36 mouse cellular contexts compared by ENCODE assay signal in genomic region chr15:78158335-78158734, GRCm38 (mm10). TPM values are rescaled to one million over a fixed set of nuclear protein-coding genes. Genes with fewer than 3 reads are reported as not detected.
"Had no signal": no experiment of that assay in that cellular context is flagged by ENCODE, and none has a peak within 500 bp of the region (broad histone marks: within the 10 kb centered on the region; RNA-seq: fewer than 3 reads in every experiment).

No protein-coding gene starts in this region.

- DNase-seq: gastrocnemius, adult 2 months; gastrocnemius, postnatal 10 days; gastrocnemius, postnatal 25 days; heart, adult 18-20 months; heart, postnatal 10 days; heart, postnatal 4 days; kidney, adult 18-20 months; kidney, adult 8-10 months; kidney, postnatal 10 days; kidney, postnatal 25 days; kidney, postnatal 4 days; liver; liver, embryonic 13.5 days; liver, postnatal 0 days had no signal

- H3K36me3 ChIP-seq: heart, embryonic 12.5 days; intestine, embryonic 15.5 days; liver, embryonic 13.5 days; liver, embryonic 15.5 days had no signal

- H3K4me3 ChIP-seq: gastrocnemius, adult 2 months; heart, embryonic 10.5 days; heart, embryonic 12.5 days; hindbrain, embryonic 10.5 days; hindbrain, embryonic 12.5 days; intestine, embryonic 15.5 days; layer of hippocampus, adult 2 months; left cerebral cortex, adult 2 months; limb, embryonic 10.5 days; limb, embryonic 12.5 days; liver, embryonic 13.5 days; liver, embryonic 15.5 days had no signal

- H3K4me1 ChIP-seq: heart, embryonic 10.5 days; heart, embryonic 12.5 days; intestine, embryonic 15.5 days; limb, embryonic 10.5 days; limb, embryonic 12.5 days; liver, embryonic 13.5 days; liver, embryonic 15.5 days had no signal

- H3K9me3 ChIP-seq: heart, embryonic 10.5 days; heart, embryonic 12.5 days; hindbrain, embryonic 10.5 days; hindbrain, embryonic 12.5 days; intestine, embryonic 15.5 days; limb, embryonic 10.5 days; limb, embryonic 12.5 days; liver, embryonic 13.5 days; liver, embryonic 15.5 days had no signal

- H3K4me2 ChIP-seq: heart, embryonic 12.5 days; hindbrain, embryonic 12.5 days; hindbrain, embryonic 14.5 days; intestine, embryonic 15.5 days; limb, embryonic 12.5 days; liver, embryonic 11.5 days; liver, embryonic 13.5 days; liver, embryonic 15.5 days had no signal

- ATAC-seq: hindbrain, embryonic 16.5 days; inflammation-experienced regulatory T-cells, adult 6 months; intestine, embryonic 15.5 days; intestine, postnatal 0 days; liver, postnatal 0 days had no signal

- H3K9ac ChIP-seq: heart, embryonic 12.5 days; hindbrain, embryonic 12.5 days; hindbrain, embryonic 14.5 days; intestine, embryonic 15.5 days; limb, embryonic 12.5 days; liver, embryonic 13.5 days; liver, embryonic 15.5 days; liver, postnatal 0 days had no signal

- H3K27me3 ChIP-seq: hindbrain, embryonic 12.5 days; intestine, embryonic 15.5 days; limb, embryonic 12.5 days; liver, embryonic 13.5 days; liver, embryonic 15.5 days had no signal

- H3K27ac ChIP-seq: gastrocnemius, adult 2 months; heart, embryonic 10.5 days; hindbrain, embryonic 10.5 days; hindbrain, embryonic 12.5 days; hindbrain, embryonic 14.5 days; intestine, embryonic 15.5 days; layer of hippocampus, adult 2 months; left cerebral cortex, adult 2 months; limb, embryonic 10.5 days; limb, embryonic 12.5 days; liver, embryonic 13.5 days; liver, embryonic 15.5 days had no signal

RNA-seq across cellular contexts. Expression of gene Cacng2, which starts 38.5 kb away (rescaled TPM):
- total RNA-seq: gastrocnemius, adult 2 months; gastrocnemius, postnatal 25 days; granulocyte monocyte progenitor cell, adult 5-6 weeks; heart, adult 18-20 months; heart, adult 8-10 months; heart, postnatal 10 days; heart, postnatal 25 days; heart, postnatal 4 days had no signal
- polyA plus RNA-seq: heart, embryonic 10.5 days; heart, embryonic 12.5 days; heart, embryonic 14.5 days; heart, embryonic 16.5 days; inflammation-experienced regulatory T-cells, adult 6 months; kidney, embryonic 14.5 days; kidney, embryonic 16.5 days; limb, embryonic 10.5 days; limb, embryonic 12.5 days; liver, embryonic 11.5 days; liver, embryonic 13.5 days; liver, embryonic 15.5 days; liver, postnatal 0 days had no signal

RNA-seq across cellular contexts. Expression of gene Pvalb, which starts 47.9 kb away (rescaled TPM):
- total RNA-seq: granulocyte monocyte progenitor cell, adult 5-6 weeks; heart, postnatal 10 days had no signal
- polyA plus RNA-seq: inflammation-experienced regulatory T-cells, adult 6 months; intestine, embryonic 15.5 days; intestine, postnatal 0 days; kidney, embryonic 14.5 days; limb, embryonic 10.5 days; limb, embryonic 12.5 days; liver, embryonic 11.5 days; liver, embryonic 13.5 days; liver, embryonic 15.5 days; liver, postnatal 0 days had no signal
